Mouse (Mus musculus) liver, adult 2 months (tissue): ENCODE results near the gene Fkbpl.

Source experiments
- CTCF ChIP-seq: fragments of 200-500 bp; IDR thresholded peaks from 2 replicates; pipeline ENCODE4 v1.5.1; 2011; ENCODE audit warnings: low read depth, low read length, control low read depth
- POLR2A ChIP-seq: fragments of 200-500 bp; IDR thresholded peaks from 2 replicates; pipeline ENCODE4 v1.6.1; 2011; ENCODE audit warnings: low read length, control low read depth; ENCODE audit not compliant: insufficient read depth; ENCODE audit errors: extremely low read depth

GRCm38 (mm10) chr17:34680621-34681020 lies 36.1 kb downstream of the Fkbpl start:
- TF ChIP-seq CTCF (no peak), POLR2A (no peak)
